Mouse (Mus musculus): ENCODE data around the gene Gabbr1. TPM values are rescaled to one million over a fixed set of nuclear protein-coding genes. Genes with fewer than 3 reads are reported as not detected.

Gabbr1 gene
- polyA plus RNA-seq (2016; fragmentation: Nextera tagmentation; extraction: Ambion mirVana): 8.3 and 8.6 TPM in 2 replicates

DNA sequence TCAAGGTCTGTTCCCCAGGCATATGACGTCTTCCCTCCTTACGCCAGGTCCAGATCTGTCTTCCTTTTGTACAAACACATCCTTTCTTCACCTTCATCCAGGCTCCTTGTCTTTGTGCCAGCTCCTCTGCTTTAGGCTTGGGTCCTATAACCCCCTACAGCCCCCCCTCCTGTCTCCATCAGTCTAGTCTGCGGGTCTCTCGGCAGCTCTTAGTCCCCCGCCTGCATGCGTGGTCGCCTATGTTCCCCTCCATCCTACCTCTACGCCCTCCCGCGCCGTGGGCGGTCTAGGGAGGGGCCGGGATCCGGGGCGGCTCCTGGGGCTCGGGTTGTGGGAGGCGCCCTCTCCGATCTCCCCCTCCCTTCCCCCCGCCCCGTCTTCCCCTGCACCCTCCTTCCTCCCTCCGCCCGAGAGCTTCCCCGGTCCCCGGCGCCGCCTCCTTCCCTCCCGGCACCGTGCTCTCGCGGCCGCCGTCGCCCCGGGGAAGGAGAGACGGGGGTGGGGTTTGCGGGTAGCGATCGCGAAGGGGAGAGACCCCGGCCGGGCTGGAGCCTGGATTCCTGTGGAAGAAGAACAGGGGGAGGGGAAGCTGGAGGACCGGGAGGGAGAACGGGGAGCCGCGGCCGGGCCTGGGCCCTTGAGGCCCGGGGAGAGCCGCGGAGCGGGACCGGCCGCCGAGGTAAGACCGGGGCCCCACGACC lies at the start of gene Gabbr1:
Gene Gabbr1, plus strand, starts transcription at position 356 of the 701 bp plus-strand sequence.
- Histone ChIP-seq H3K9ac (peak within 1 kb of the TSS; percentile 95), H3K4me1 (replicated peaks) (peaks cover 27% of the 10 kb centered on the region), H3K4me3 (peak within 1 kb of the TSS; percentile 78), H3K4me2 (peak within 1 kb of the TSS; percentile 100), H3K9me3 (replicated peaks) (no peaks in the 10 kb centered on the region), H3K36me3 (no peaks in the 10 kb centered on the region), H3K27me3 (replicated peaks) (peaks cover 10% of the 10 kb centered on the region), H3K27ac (ENCODE audit: poor library complexity, severe bottlenecking) (peak within 1 kb of the TSS; percentile 56; the same call in 1 of the 2 replicates)
- peak; percentile 86 for ATAC-seq (ENCODE audit: insufficient number of reproducible peaks, low FRiP score)
- 2% methylated on average over 50 of the region's 55 CpGs for WGBS

DNA sequence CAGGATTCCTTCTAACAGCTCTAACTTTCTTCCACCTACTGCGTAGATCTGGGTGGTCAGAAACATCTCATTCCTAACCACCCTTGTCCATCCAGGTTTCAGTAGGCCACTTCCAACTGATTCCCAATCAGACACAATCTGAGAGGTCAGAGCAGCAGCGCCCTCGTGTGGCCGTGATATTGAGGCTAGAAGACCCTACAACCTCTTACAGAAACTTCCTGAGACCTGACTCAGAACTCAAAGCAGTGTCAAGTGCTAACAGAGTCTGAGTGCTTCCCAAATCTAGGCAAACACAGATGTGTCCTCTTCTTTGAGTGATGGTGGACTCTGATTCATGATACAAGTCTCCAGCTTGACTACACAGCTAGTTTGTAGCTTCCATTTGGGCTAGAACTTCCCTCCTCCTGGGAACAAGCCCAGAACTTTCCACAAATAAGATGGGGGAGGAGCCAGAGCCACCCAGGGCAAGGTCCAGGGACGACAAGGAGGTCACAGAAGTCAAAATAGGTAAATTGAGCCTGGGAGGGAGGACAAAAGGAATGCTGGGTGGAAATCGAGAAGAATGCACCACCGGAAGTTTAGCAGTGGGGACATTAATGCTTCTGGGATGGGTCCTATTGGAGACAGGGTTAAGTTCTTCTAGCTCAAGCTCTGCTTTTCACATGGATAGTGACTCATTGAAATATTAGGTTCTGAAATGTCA lies 48.6 kb upstream of the Gabbr1 start:
- Histone ChIP-seq H3K27me3 (replicated peaks) (no peaks in the 10 kb centered on the region), H3K4me1 (replicated peaks) (0 out of 2 replicates have a peak, but pooled peaks cover 3% of the 10 kb centered on the region), H3K36me3 (no peaks in the 10 kb centered on the region), H3K9me3 (replicated peaks) (no peaks in the 10 kb centered on the region), H3K9ac (no peak overlapping the region), H3K4me2 (no peak overlapping the region), H3K4me3 (no peak overlapping the region), H3K27ac (ENCODE audit: poor library complexity, severe bottlenecking) (no peak overlapping the region)
- no peak for ATAC-seq (ENCODE audit: insufficient number of reproducible peaks, low FRiP score)
- WGBS: 26% methylated on average over 7 of the region's 7 CpGs

DNA sequence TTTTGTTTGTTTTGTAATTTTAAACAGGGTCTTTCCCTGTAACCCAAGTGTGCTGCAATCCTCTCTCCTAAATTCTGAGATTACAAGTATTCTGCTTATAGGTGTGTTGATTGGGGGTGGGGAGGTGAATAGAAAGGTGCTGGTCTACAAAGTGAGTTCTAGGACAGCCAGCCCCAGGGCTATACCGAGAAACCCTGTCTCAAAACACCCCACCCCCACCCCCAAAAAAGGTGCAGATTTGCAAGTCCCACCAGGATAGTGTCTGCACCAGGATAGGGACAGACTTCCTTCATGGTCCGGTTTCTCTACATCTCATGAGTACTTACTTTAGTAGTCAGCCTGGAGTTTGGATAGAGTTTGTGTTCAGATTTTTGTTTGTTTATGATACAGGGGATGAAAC lies 47.3 kb upstream of the Gabbr1 start:
- Histone ChIP-seq H3K27me3 (replicated peaks) (no peaks in the 10 kb centered on the region), H3K4me1 (replicated peaks) (peaks cover 6% of the 10 kb centered on the region; the same call in 1 of the 2 replicates), H3K9me3 (replicated peaks) (no peaks in the 10 kb centered on the region), H3K9ac (no peak overlapping the region), H3K27ac (ENCODE audit: poor library complexity, severe bottlenecking) (no peak overlapping the region), H3K4me3 (no peak overlapping the region), H3K4me2 (no peak overlapping the region), H3K36me3 (no peaks in the 10 kb centered on the region)
- WGBS: 57% methylated on average over 2 of the region's 2 CpGs
- no peak for ATAC-seq (ENCODE audit: insufficient number of reproducible peaks, low FRiP score)

DNA sequence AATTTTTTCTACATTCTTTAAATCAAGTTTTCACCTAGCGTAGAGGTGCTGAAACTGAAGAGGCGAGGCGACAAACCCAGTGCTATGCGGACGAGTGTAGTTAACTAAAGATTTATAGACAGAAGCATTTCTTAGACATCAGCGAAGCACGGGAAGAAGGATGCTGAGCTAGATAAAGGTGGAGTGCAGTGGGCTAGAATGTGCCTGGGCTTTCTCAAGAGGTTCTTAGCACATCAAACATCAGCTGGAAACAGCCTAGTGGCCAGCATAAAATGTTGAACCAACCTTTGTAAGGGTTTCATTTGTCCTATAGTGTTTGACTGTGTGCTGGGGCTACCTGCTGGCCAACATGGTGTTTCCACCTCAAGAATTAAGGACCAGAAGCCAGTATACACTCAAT lies 44.9 kb upstream of the Gabbr1 start, which contains the start of gene Zfp57:
Gene Zfp57, plus strand, starts transcription at position 301 of the 400 bp plus-strand sequence.
- Histone ChIP-seq H3K4me3 (peak within 1 kb of the TSS; percentile 71), H3K9me3 (replicated peaks) (no peaks in the 10 kb centered on the region), H3K27ac (ENCODE audit: poor library complexity, severe bottlenecking) (peak within 1 kb of the TSS; percentile 64; the same call in 1 of the 2 replicates), H3K9ac (no peak within 1 kb of the TSS), H3K4me1 (replicated peaks) (peaks cover 9% of the 10 kb centered on the region; the same call in 1 of the 2 replicates), H3K36me3 (peaks cover 14% of the 10 kb centered on the region; the same call in 1 of the 2 replicates), H3K4me2 (peak within 1 kb of the TSS; percentile 84), H3K27me3 (replicated peaks) (no peaks in the 10 kb centered on the region)
- WGBS: 89% methylated on average over 7 of the region's 7 CpGs
- ATAC-seq (ENCODE audit: insufficient number of reproducible peaks, low FRiP score): no peak

DNA sequence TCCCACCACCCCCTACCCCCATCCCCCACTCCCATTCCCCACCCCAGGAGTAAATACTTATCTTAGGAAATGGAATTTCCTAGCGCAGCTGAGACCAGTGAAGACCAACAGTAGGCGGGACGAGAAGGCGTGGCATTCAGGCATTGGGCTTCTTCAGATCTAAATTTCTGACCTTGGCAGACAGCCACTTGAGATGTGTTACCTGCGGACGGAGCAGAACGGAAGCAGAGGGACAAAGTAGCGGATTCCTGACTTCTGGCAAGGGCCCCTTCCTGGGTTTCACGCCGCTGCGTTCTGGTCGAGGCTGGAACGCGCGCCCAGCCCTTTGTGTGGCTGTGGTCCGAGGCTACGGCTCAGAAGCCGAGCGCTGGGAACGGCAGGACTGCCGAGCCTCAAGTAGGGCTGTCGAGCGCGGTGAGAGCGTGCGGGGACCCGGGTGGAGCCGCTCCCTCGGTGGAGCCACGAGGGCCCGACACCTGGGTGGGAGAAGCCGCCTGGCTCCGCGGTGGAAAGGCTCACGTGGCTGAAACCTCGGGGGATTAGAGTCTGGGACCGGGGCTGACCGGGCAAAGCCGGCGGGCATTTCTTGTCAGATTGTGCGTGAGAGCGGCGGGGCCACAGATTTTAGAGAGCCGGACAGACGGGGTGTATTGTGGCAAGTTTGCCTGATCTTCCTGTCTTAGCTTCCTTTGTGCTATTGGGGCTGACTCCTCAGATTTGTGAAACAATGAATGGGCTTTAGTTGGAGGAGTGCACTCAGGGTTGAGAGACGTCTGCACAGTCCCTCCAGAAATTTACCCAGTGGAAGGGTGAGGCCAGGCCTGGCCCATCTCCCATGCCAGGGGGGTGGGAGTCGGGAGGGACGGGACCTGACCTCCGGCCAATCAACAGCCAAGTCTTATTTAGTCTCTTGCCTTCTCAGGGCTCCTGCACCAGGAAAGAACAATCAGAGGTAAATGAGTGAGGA lies 43.1 kb upstream of the Gabbr1 start:
- peaks cover 9% of the 10 kb centered on the region; the same call in 1 of the 2 replicates for H3K4me1 ChIP-seq (replicated peaks)
- H3K27me3 ChIP-seq (replicated peaks): no peaks in the 10 kb centered on the region
- H3K36me3 ChIP-seq: peaks cover 30% of the 10 kb centered on the region
- peak overlapping the region; percentile 84 for H3K4me2 ChIP-seq
- H3K27ac ChIP-seq (ENCODE audit: poor library complexity, severe bottlenecking): peak overlapping the region; percentile 86
- ATAC-seq (ENCODE audit: insufficient number of reproducible peaks, low FRiP score): peak; percentile 89
- H3K4me3 ChIP-seq: peak overlapping the region; percentile 71
- under 1% methylated on average over 49 of the region's 49 CpGs for WGBS
- H3K9ac ChIP-seq: peak overlapping the region; percentile 89
- no peaks in the 10 kb centered on the region for H3K9me3 ChIP-seq (replicated peaks)

DNA sequence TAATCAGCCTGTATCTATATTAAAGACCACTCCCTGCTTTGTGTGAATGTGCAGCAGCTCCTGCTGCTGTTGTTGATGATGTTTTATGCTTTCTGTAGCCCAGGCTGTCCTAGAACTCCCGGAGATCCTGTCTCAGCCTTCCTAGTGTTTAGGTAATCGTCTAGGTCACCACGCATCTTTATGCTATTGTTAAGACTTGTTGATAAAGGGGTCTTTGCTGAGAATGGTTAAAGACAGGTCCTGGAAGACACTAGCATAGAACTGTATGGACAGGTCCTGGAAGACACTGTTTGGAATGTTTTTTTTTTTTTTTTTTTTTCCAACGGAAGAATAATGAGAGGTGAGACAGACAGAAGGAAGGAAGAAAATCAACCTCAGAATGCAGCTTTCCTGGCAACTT lies 42.4 kb upstream of the Gabbr1 start:
- Histone ChIP-seq H3K27ac (ENCODE audit: poor library complexity, severe bottlenecking) (peak overlapping the region; percentile 86; the same call in 1 of the 2 replicates), H3K9me3 (replicated peaks) (no peaks in the 10 kb centered on the region), H3K36me3 (peaks cover 38% of the 10 kb centered on the region), H3K4me1 (replicated peaks) (peaks cover 9% of the 10 kb centered on the region; the same call in 1 of the 2 replicates), H3K27me3 (replicated peaks) (no peaks in the 10 kb centered on the region), H3K4me2 (peak overlapping the region; percentile 84), H3K9ac (peak overlapping the region; percentile 89), H3K4me3 (peak overlapping the region; percentile 71)
- WGBS: 34% methylated on average over 4 of the region's 4 CpGs
- no peak for ATAC-seq (ENCODE audit: insufficient number of reproducible peaks, low FRiP score)

DNA sequence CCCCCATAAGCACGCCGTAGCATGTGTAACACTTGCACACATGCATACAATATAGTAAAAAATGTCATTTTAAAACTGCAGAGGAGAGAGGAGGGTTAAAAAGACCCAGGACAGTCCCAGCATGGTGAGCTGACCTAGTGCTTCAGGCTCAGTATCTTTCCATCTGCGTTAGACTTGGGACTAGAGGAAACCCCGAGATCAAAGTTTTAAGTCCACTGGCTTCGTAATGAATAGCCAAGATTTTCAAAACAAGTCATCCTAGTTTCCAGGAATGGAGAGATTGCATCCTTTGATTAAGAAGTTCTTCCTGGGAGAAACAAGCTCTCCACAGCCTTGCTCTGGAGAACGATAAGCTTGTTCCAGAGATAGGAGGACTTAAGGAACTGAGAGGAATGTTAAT lies 37.6 kb upstream of the Gabbr1 start:
- peaks cover 61% of the 10 kb centered on the region for H3K36me3 ChIP-seq
- H3K4me1 ChIP-seq (replicated peaks): peaks cover 5% of the 10 kb centered on the region; the same call in 1 of the 2 replicates
- no peak overlapping the region for H3K4me3 ChIP-seq
- no peaks in the 10 kb centered on the region for H3K27me3 ChIP-seq (replicated peaks)
- no peak overlapping the region for H3K4me2 ChIP-seq
- no peaks in the 10 kb centered on the region for H3K9me3 ChIP-seq (replicated peaks)
- no peak overlapping the region for H3K9ac ChIP-seq
- WGBS: 80% methylated on average over 6 of the region's 6 CpGs
- ATAC-seq (ENCODE audit: insufficient number of reproducible peaks, low FRiP score): no peak
- H3K27ac ChIP-seq (ENCODE audit: poor library complexity, severe bottlenecking): no peak overlapping the region

DNA sequence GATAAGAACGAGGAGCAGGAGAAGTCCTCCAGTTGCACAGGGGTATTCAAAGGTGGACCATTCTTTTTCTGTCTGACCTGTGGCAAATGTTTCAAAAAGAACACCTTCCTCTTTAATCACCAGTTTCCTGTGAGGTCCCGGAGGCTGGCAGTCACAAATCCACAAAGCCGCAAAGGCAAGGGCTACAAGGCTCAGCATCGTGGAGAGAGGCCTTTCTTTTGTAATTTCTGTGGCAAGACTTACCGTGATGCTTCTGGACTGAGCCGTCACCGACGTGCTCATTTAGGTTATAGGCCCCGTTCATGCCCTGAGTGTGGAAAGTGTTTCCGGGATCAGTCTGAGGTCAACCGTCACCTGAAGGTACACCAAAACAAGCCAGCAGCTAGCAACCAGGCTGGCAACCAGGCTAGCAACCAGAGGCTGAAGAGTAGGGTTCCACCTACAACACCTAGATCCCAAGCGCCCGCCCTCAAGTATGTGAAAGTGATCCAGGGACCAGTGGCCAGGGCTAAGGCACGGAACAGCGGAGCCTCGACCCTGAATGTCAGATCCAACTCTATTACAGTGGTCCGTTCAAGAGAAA lies 36.2 kb upstream of the Gabbr1 start:
- Histone ChIP-seq H3K27me3 (replicated peaks) (no peaks in the 10 kb centered on the region), H3K4me3 (no peak overlapping the region), H3K4me1 (replicated peaks) (no peaks in the 10 kb centered on the region), H3K4me2 (no peak overlapping the region), H3K9me3 (replicated peaks) (no peaks in the 10 kb centered on the region), H3K9ac (no peak overlapping the region), H3K36me3 (peaks cover 58% of the 10 kb centered on the region), H3K27ac (ENCODE audit: poor library complexity, severe bottlenecking) (no peak overlapping the region)
- ATAC-seq (ENCODE audit: insufficient number of reproducible peaks, low FRiP score): no peak
- 89% methylated on average over 17 of the region's 17 CpGs for WGBS

DNA sequence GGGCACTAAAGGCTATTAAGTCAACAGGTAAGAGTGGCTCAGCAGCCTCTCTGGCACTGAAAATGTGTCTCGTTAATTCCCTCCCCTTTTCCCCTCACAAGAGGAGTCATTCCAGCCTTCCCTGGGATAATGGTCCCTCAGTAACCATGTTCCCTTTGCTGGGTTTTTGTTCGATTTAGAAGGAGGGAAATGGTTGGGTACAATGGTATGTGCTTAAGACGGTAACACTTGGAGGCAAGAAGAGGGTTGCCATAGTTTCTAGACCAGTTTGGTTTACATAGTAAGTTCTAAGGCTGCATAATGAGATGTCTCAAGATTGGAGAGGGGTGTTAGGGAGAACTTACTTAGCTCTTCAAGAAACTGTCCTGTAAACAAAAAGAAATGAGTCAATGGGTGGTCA lies 34.0 kb upstream of the Gabbr1 start:
- ATAC-seq (ENCODE audit: insufficient number of reproducible peaks, low FRiP score): no peak
- no peaks in the 10 kb centered on the region for H3K27me3 ChIP-seq (replicated peaks)
- H3K9me3 ChIP-seq (replicated peaks): no peaks in the 10 kb centered on the region
- no peak overlapping the region for H3K4me3 ChIP-seq
- H3K4me2 ChIP-seq: no peak overlapping the region
- H3K4me1 ChIP-seq (replicated peaks): no peaks in the 10 kb centered on the region
- WGBS: 78% methylated on average over 3 of the region's 3 CpGs
- no peak overlapping the region for H3K9ac ChIP-seq
- H3K27ac ChIP-seq (ENCODE audit: poor library complexity, severe bottlenecking): no peak overlapping the region
- H3K36me3 ChIP-seq: peaks cover 40% of the 10 kb centered on the region

DNA sequence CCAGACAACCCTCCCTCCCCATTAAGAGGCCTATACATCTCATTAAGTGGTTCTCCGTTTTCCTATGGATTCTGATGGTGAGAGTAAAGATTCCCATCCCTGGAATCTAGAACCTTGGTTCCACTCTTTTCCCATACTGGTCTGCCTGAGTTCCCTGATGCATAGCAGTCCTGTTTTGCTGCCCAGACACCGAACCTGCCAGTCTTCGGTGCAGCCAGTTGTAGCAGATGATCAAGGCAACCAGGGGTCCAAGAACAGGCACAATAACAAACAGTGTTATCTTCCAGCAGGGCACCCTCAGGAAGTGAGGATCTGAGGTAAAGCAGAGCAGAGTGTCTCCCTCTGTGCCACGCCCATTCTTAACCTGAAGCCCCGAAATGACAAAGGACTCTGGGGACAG lies 33.6 kb upstream of the Gabbr1 start:
- Histone ChIP-seq H3K27ac (ENCODE audit: poor library complexity, severe bottlenecking) (no peak overlapping the region), H3K27me3 (replicated peaks) (no peaks in the 10 kb centered on the region), H3K4me3 (no peak overlapping the region), H3K36me3 (peaks cover 36% of the 10 kb centered on the region), H3K9me3 (replicated peaks) (no peaks in the 10 kb centered on the region), H3K4me1 (replicated peaks) (no peaks in the 10 kb centered on the region), H3K9ac (no peak overlapping the region), H3K4me2 (no peak overlapping the region)
- ATAC-seq (ENCODE audit: insufficient number of reproducible peaks, low FRiP score): no peak
- WGBS: 48% methylated on average over 5 of the region's 5 CpGs
